Mouse (Mus musculus) megakaryocyte, embryonic 14.5 days (primary cell): ENCODE measurements around the gene Gm49342.

Experiments
- FLI1 ChIP-seq: IDR thresholded peaks from 2 replicates; pipeline ENCODE4 v1.6.1; 2012; ENCODE audit warnings: low read length, inconsistent platforms, mixed read lengths
- GATA1 ChIP-seq: IDR thresholded peaks from 3 replicates; pipeline ENCODE4 v1.6.1; 2012; ENCODE audit warnings: mixed read lengths, low read length, inconsistent platforms, borderline replicate concordance

DNA sequence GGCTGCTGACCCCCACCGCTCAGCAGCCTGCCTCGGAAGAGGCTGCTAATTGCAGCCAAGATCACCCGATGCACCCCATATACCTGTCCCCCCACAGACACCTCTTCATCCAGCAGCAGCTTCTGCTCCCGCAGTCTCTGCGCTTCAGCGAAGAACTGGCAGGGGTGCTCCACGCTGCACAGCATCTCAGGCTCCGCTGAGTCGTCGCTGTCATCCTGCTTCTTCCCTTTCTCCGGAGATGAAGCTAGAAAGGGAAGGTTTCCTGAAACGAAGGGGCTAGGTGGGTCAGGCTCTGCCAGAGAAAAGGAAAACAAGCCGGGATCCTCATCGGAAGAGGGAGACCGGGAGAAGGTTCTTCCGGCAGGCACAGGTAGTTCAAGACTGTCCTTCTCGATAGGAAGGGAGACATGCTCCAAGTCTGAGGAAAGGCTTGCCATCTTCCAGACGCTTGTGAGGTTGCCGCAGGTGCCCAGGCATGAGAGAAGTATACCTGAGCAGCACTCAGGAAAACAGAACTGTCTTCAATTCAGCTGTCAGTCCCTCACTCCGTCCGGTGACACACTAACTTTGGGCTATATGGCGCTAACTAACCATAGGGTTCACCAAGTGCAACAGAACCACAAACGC, 47.5 kb upstream of the Gm49342 start:
- TF ChIP-seq GATA1 = no peak
- TF ChIP-seq FLI1 = no peak
